In genomic region chr3:18488886-18489285, GRCm38 (mm10) we compare ENCODE assay signal across 27 mouse cellular contexts.
"Had no signal": no experiment of that assay in that cellular context is flagged by ENCODE, and none has a peak within 500 bp of the region (broad histone marks: within the 10 kb centered on the region; RNA-seq: fewer than 3 reads in every experiment).

No protein-coding gene starts in this region.

- H3K36me3 ChIP-seq: heart, embryonic 10.5 days; heart, embryonic 12.5 days; hindbrain, embryonic 10.5 days; hindbrain, embryonic 12.5 days; intestine, embryonic 15.5 days; limb, embryonic 10.5 days; limb, embryonic 12.5 days; liver, embryonic 13.5 days; liver, embryonic 15.5 days had no signal

- H3K4me2 ChIP-seq: heart, embryonic 12.5 days; hindbrain, embryonic 12.5 days; hindbrain, embryonic 14.5 days; intestine, embryonic 15.5 days; limb, embryonic 12.5 days; liver, embryonic 11.5 days; liver, embryonic 13.5 days; liver, embryonic 15.5 days had no signal

- ATAC-seq: hindbrain, embryonic 16.5 days; inflammation-experienced regulatory T-cells, adult 6 months; intestine, embryonic 15.5 days; intestine, postnatal 0 days had no signal

- H3K4me1 ChIP-seq: heart, embryonic 10.5 days; heart, embryonic 12.5 days; hindbrain, embryonic 10.5 days; hindbrain, embryonic 12.5 days; intestine, embryonic 15.5 days; limb, embryonic 10.5 days; limb, embryonic 12.5 days; liver, embryonic 13.5 days; liver, embryonic 15.5 days had no signal

- H3K27ac ChIP-seq: heart, embryonic 10.5 days; hindbrain, embryonic 10.5 days; hindbrain, embryonic 12.5 days; hindbrain, embryonic 14.5 days; intestine, embryonic 15.5 days; layer of hippocampus, adult 2 months; left cerebral cortex, adult 2 months; limb, embryonic 10.5 days; limb, embryonic 12.5 days; liver, embryonic 13.5 days; liver, embryonic 15.5 days had no signal

- H3K9me3 ChIP-seq: heart, embryonic 10.5 days; heart, embryonic 12.5 days; intestine, embryonic 15.5 days; limb, embryonic 10.5 days; liver, embryonic 13.5 days; liver, embryonic 15.5 days had no signal

- H3K9ac ChIP-seq: heart, embryonic 12.5 days; hindbrain, embryonic 12.5 days; hindbrain, embryonic 14.5 days; intestine, embryonic 15.5 days; limb, embryonic 12.5 days; liver, embryonic 13.5 days; liver, embryonic 15.5 days had no signal

- H3K4me3 ChIP-seq: heart, embryonic 10.5 days; heart, embryonic 12.5 days; hindbrain, embryonic 10.5 days; hindbrain, embryonic 12.5 days; intestine, embryonic 15.5 days; layer of hippocampus, adult 2 months; left cerebral cortex, adult 2 months; limb, embryonic 10.5 days; limb, embryonic 12.5 days; liver, embryonic 13.5 days; liver, embryonic 15.5 days had no signal

- H3K27me3 ChIP-seq: heart, embryonic 12.5 days; hindbrain, embryonic 12.5 days; intestine, embryonic 15.5 days; limb, embryonic 12.5 days; liver, embryonic 13.5 days; liver, embryonic 15.5 days had no signal

- DNase-seq: gastrocnemius, postnatal 14 days; gastrocnemius, postnatal 36 days; heart, adult 11 months; heart, postnatal 10 days; heart, postnatal 4 days; kidney, adult 18-20 months; kidney, adult 8-10 months; kidney, postnatal 10 days; kidney, postnatal 25 days; kidney, postnatal 4 days; liver; liver, embryonic 13.5 days had no signal
